In genomic region chr1:58795291-58796058, GRCm38 (mm10) we compare ENCODE assay signal across 8 mouse cellular contexts. TPM values are rescaled to one million over a fixed set of nuclear protein-coding genes. Genes with fewer than 3 reads are reported as not detected.
DNase-seq lines count a peak whose midpoint lies in the region; ATAC-seq and TF ChIP-seq lines count a peak whose summit lies in the region.

Gene Casp8, plus strand, starts transcription at chr1:58795374.

- DNase-seq in 416B (ENCODE audit: low read depth) (peak; percentile 93), ZHBTc4 (ENCODE audit: low read depth, low spot score) (peak; percentile 63)
- DNase-seq in kidney, postnatal 10 days = peak; percentile 77
- no peak for DNase-seq in layer of hippocampus, postnatal 36 days

- peaks cover 7% of the 10 kb centered on the region; the same call in 1 of the 2 replicates for H3K36me3 ChIP-seq in embryonic facial prominence, embryonic 15.5 days
- H3K36me3 ChIP-seq in heart, embryonic 15.5 days = no peaks in the 10 kb centered on the region
- peaks cover 4% of the 10 kb centered on the region for H3K36me3 ChIP-seq in small intestine, adult 2 months (ENCODE audit: control insufficient read depth, insufficient read depth, low read length)

- peaks cover 8% of the 10 kb centered on the region; the same call in 1 of the 2 replicates for H3K4me1 ChIP-seq in embryonic facial prominence, embryonic 15.5 days
- H3K4me1 ChIP-seq in heart, embryonic 15.5 days (replicated peaks) = peaks cover 3% of the 10 kb centered on the region; the same call in 1 of the 2 replicates
- H3K4me1 ChIP-seq in small intestine, adult 2 months (ENCODE audit: control insufficient read depth, insufficient read depth, insufficient read length, low read length) = peaks cover 8% of the 10 kb centered on the region; the same call in 1 of the 2 replicates

- H3K9ac ChIP-seq in embryonic facial prominence, embryonic 15.5 days = peak within 1 kb of the TSS; percentile 71
- H3K9ac ChIP-seq in heart, embryonic 15.5 days = peak within 1 kb of the TSS; percentile 89

- peak within 1 kb of the TSS; percentile 87 for H3K27ac ChIP-seq in embryonic facial prominence, embryonic 15.5 days (replicated peaks)
- peak within 1 kb of the TSS; percentile 85 for H3K27ac ChIP-seq in heart, embryonic 15.5 days
- peak within 1 kb of the TSS; percentile 96 for H3K27ac ChIP-seq in small intestine, adult 2 months (ENCODE audit: insufficient read depth, low read depth, low read length)

- H3K27me3 ChIP-seq in embryonic facial prominence, embryonic 15.5 days = no peaks in the 10 kb centered on the region
- no peaks in the 10 kb centered on the region for H3K27me3 ChIP-seq in heart, embryonic 15.5 days
- no peaks in the 10 kb centered on the region for H3K27me3 ChIP-seq in small intestine, adult 2 months (ENCODE audit: control insufficient read depth, insufficient read depth, low read length)

- ATAC-seq in embryonic facial prominence, embryonic 15.5 days (ENCODE audit: insufficient number of reproducible peaks, low FRiP score, low TSS enrichment, low read depth) = peak; percentile 81; the same call in 1 of the 2 replicates
- ATAC-seq in heart, embryonic 15.5 days (replicated peaks; ENCODE audit: insufficient number of reproducible peaks, insufficient read depth, low FRiP score, low read depth) = 0 out of 2 replicates have a peak, but pooled peaks have one; percentile 60
- ATAC-seq in megakaryocyte, adult 5-6 weeks (ENCODE audit: poor library complexity, severe bottlenecking) = peak; percentile 90

- under 1% methylated on average over 42 of the region's 42 CpGs for WGBS in embryonic facial prominence, embryonic 15.5 days
- under 1% methylated on average over 41 of the region's 42 CpGs for WGBS in heart, embryonic 15.5 days
- WGBS in small intestine, adult 2 months = under 1% methylated on average over 42 of the region's 42 CpGs

- peak within 1 kb of the TSS; percentile 68 for H3K4me3 ChIP-seq in embryonic facial prominence, embryonic 15.5 days (replicated peaks)
- peak within 1 kb of the TSS; percentile 81 for H3K4me3 ChIP-seq in heart, embryonic 15.5 days
- peak within 1 kb of the TSS; percentile 76 for H3K4me3 ChIP-seq in small intestine, adult 2 months (ENCODE audit: low read depth, low read length)

- no peaks in the 10 kb centered on the region for H3K9me3 ChIP-seq in embryonic facial prominence, embryonic 15.5 days (replicated peaks)
- no peaks in the 10 kb centered on the region for H3K9me3 ChIP-seq in heart, embryonic 15.5 days (replicated peaks)

- peak; percentile 69 for TF ChIP-seq POLR2A in small intestine, adult 2 months (IDR thresholded peaks at IDR 0.05; ENCODE audit: low read depth, low read length)

- no peak for TF ChIP-seq CTCF in small intestine, adult 2 months (IDR thresholded peaks at IDR 0.05; ENCODE audit: extremely low read depth, insufficient read length, insufficient replicate concordance, low read depth, low read length)

- peak within 1 kb of the TSS; percentile 70 for H3K4me2 ChIP-seq in embryonic facial prominence, embryonic 15.5 days (replicated peaks)
- peak within 1 kb of the TSS; percentile 76 for H3K4me2 ChIP-seq in heart, embryonic 15.5 days

RNA-seq across cellular contexts. Expression of gene Casp8, which starts in this region (rescaled TPM):
- 31.5 and 31.7 TPM in 2 replicates for polyA plus RNA-seq in embryonic facial prominence, embryonic 15.5 days (2015; fragmentation: Nextera tagmentation; extraction: Ambion mirVana)
- polyA plus RNA-seq in heart, embryonic 15.5 days (2015; fragmentation: Nextera tagmentation; extraction: Ambion mirVana) = 18.7 and 23.9 TPM in 2 replicates
- 179 and 198 TPM in 2 replicates for total RNA-seq in megakaryocyte, adult 5-6 weeks (2015)
- total RNA-seq in megakaryocyte, adult 5-6 weeks (2017) = 144 and 170 TPM in 2 replicates
- polyA plus RNA-seq in small intestine, adult 2 months (2012; rRNA removed) = 4.1 and 9.4 TPM in 2 replicates
- total RNA-seq in layer of hippocampus, postnatal 36 days (2021) = 1 to 10 TPM; 2.4 to 2.6 TPM

Comparison
In these comparisons a context has a peak if more than half of its experiments do, and no peak if none do; other contexts are left out.
1. RNA of gene Casp8 (total RNA-seq): 144 to 198 TPM in megakaryocyte, adult 5-6 weeks; 2.4 to 2.6 TPM in layer of hippocampus, postnatal 36 days; every median in the first group is over 10 times any median in the second.
2. DNase-seq: peak in 416B (single experiment), ZHBTc4 (single experiment) and kidney, postnatal 10 days (single experiment); none in layer of hippocampus, postnatal 36 days (0 of 2).
3. Peak in every context shown above with its lines, with median percentiles within 50 percentile points of each other: ATAC-seq, H3K27ac ChIP-seq and H3K4me3 ChIP-seq.